Comparison of ENCODE assay signal across 8 mouse cellular contexts in genomic region chr4:132210325-132210724, GRCm38 (mm10). TPM values are rescaled to one million over a fixed set of nuclear protein-coding genes. Genes with fewer than 3 reads are reported as not detected.
DNase-seq lines count a peak whose midpoint lies in the region; ATAC-seq lines count a peak whose summit lies in the region.

No protein-coding gene starts in this region.

- DNase-seq in kidney, postnatal 10 days = no peak
- DNase-seq in adipocyte (ENCODE audit: low spot score) = peak; percentile 55
- no peak for DNase-seq in hindbrain, embryonic 14.5 days (ENCODE audit: low spot score)
- no peak for DNase-seq in gastrocnemius, postnatal 10 days
- DNase-seq in gastrocnemius, postnatal 36 days = no peak
- DNase-seq in adrenal gland, postnatal 4 days (ENCODE audit: low spot score in 2 of 2) = no peak

- H3K27me3 ChIP-seq in kidney, embryonic 14.5 days (ENCODE audit: control insufficient read depth, insufficient read depth, low read length) = no peaks in the 10 kb centered on the region
- no peaks in the 10 kb centered on the region for H3K27me3 ChIP-seq in hindbrain, embryonic 14.5 days (ENCODE audit: control insufficient read depth, insufficient read depth, low read length)
- no peaks in the 10 kb centered on the region for H3K27me3 ChIP-seq in midbrain, embryonic 13.5 days

- H3K9ac ChIP-seq in kidney, embryonic 14.5 days (ENCODE audit: low read depth, low read length) = peak overlapping the region; percentile 100
- H3K9ac ChIP-seq in hindbrain, embryonic 14.5 days = peak overlapping the region; percentile 98
- peak overlapping the region; percentile 100 for H3K9ac ChIP-seq in midbrain, embryonic 13.5 days (replicated peaks)

- H3K27ac ChIP-seq in kidney, embryonic 14.5 days (ENCODE audit: low read depth, low read length) = no peak overlapping the region
- no peak overlapping the region for H3K27ac ChIP-seq in hindbrain, embryonic 14.5 days
- H3K27ac ChIP-seq in midbrain, embryonic 13.5 days = no peak overlapping the region

- H3K4me1 ChIP-seq in kidney, embryonic 14.5 days (ENCODE audit: control insufficient read depth, insufficient read depth, low read length) = peaks cover 11% of the 10 kb centered on the region; the same call in 1 of the 2 replicates
- peaks cover 22% of the 10 kb centered on the region for H3K4me1 ChIP-seq in hindbrain, embryonic 14.5 days (replicated peaks; ENCODE audit: control insufficient read depth, insufficient read depth, low read length)
- H3K4me1 ChIP-seq in midbrain, embryonic 13.5 days (replicated peaks) = peaks cover 33% of the 10 kb centered on the region

- intact Hi-C loops in gastrocnemius, postnatal 36 days (cut with DNase I) = loop anchor here (5.0 kb wide), 1 partner anchor 137 kb away; no protein-coding TSS in a partner anchor

- no peaks in the 10 kb centered on the region for H3K9me3 ChIP-seq in kidney, embryonic 14.5 days (ENCODE audit: control insufficient read depth, low read length)
- no peaks in the 10 kb centered on the region for H3K9me3 ChIP-seq in hindbrain, embryonic 14.5 days (ENCODE audit: control insufficient read depth, low read length)
- no peaks in the 10 kb centered on the region for H3K9me3 ChIP-seq in midbrain, embryonic 13.5 days

- H3K36me3 ChIP-seq in kidney, embryonic 14.5 days (ENCODE audit: control insufficient read depth, insufficient read depth, low read length) = peaks cover 43% of the 10 kb centered on the region
- peaks cover 46% of the 10 kb centered on the region for H3K36me3 ChIP-seq in hindbrain, embryonic 14.5 days (replicated peaks; ENCODE audit: control insufficient read depth, insufficient read depth)
- peaks cover 30% of the 10 kb centered on the region for H3K36me3 ChIP-seq in midbrain, embryonic 13.5 days

- no peak for ATAC-seq in kidney, embryonic 14.5 days (ENCODE audit: low FRiP score, low TSS enrichment)
- no peak for ATAC-seq in hindbrain, embryonic 14.5 days (ENCODE audit: low FRiP score)
- no peak for ATAC-seq in midbrain, embryonic 13.5 days

- 41% methylated on average over 2 of the region's 2 CpGs for WGBS in kidney, embryonic 14.5 days
- WGBS in hindbrain, embryonic 14.5 days = 51% methylated on average over 2 of the region's 2 CpGs
- WGBS in midbrain, embryonic 13.5 days = 54% methylated on average over 2 of the region's 2 CpGs

- peak overlapping the region; percentile 66 for H3K4me2 ChIP-seq in kidney, embryonic 14.5 days (replicated peaks; ENCODE audit: low read depth, low read length)
- H3K4me2 ChIP-seq in hindbrain, embryonic 14.5 days (replicated peaks) = peak overlapping the region; percentile 89
- peak overlapping the region; percentile 90 for H3K4me2 ChIP-seq in midbrain, embryonic 13.5 days (replicated peaks)

- peak overlapping the region; percentile 56 for H3K4me3 ChIP-seq in kidney, embryonic 14.5 days (ENCODE audit: low read length)
- H3K4me3 ChIP-seq in hindbrain, embryonic 14.5 days (replicated peaks; ENCODE audit: low read length) = peak overlapping the region; percentile 99
- H3K4me3 ChIP-seq in midbrain, embryonic 13.5 days (replicated peaks) = peak overlapping the region; percentile 100

RNA-seq across cellular contexts. Expression of gene Ythdf2, which starts 1.8 kb away (rescaled TPM):
- 104 and 133 TPM in 2 replicates for polyA plus RNA-seq in kidney, embryonic 14.5 days (2014; fragmentation: Nextera tagmentation; extraction: Ambion mirVana)
- 119 and 122 TPM in 2 replicates for polyA plus RNA-seq in hindbrain, embryonic 14.5 days (2014; fragmentation: Nextera tagmentation; extraction: Ambion mirVana)
- polyA plus RNA-seq in midbrain, embryonic 13.5 days (2015; fragmentation: Nextera tagmentation; extraction: Ambion mirVana) = 146 and 149 TPM in 2 replicates
- total RNA-seq in gastrocnemius, postnatal 10 days (2021) = 10 to 100 TPM; 31.9 to 36.0 TPM
- 10 to 100 TPM; 21.6 to 27.3 TPM for total RNA-seq in gastrocnemius, postnatal 36 days (2021)
- total RNA-seq in adrenal gland, postnatal 4 days (2021) = 10 to 100 TPM; 61.7 to 63.4 TPM

RNA-seq across cellular contexts. Expression of gene Gmeb1, which starts 51.1 kb away (rescaled TPM):
- 29.7 and 41.0 TPM in 2 replicates for polyA plus RNA-seq in kidney, embryonic 14.5 days (2014; fragmentation: Nextera tagmentation; extraction: Ambion mirVana)
- 34.7 and 36.7 TPM in 2 replicates for polyA plus RNA-seq in hindbrain, embryonic 14.5 days (2014; fragmentation: Nextera tagmentation; extraction: Ambion mirVana)
- 49.4 and 50.3 TPM in 2 replicates for polyA plus RNA-seq in midbrain, embryonic 13.5 days (2015; fragmentation: Nextera tagmentation; extraction: Ambion mirVana)
- 10 to 100 TPM; 11.2 to 12.3 TPM for total RNA-seq in gastrocnemius, postnatal 10 days (2021)
- total RNA-seq in gastrocnemius, postnatal 36 days (2021) = 1 to 10 TPM; 6.9 to 8.6 TPM
- total RNA-seq in adrenal gland, postnatal 4 days (2021) = 10 to 100 TPM; 19.8 to 26.8 TPM
